Mouse (Mus musculus): Measurements from ENCODE around the gene Manbal.

GRCm38 (mm10) chr2:157325238-157325637 is 42.2 kb upstream of the Manbal start:
- TF ChIP-seq CTCF (IDR thresholded peaks at IDR 0.05; ENCODE audit: extremely low read depth, insufficient read depth, low read length) (no peak), POLR2A (IDR thresholded peaks at IDR 0.05; ENCODE audit: extremely low read depth, insufficient read depth, low read length) (no peak)
